Mouse (Mus musculus) inflammation-experienced regulatory T-cells, adult 6 months (primary cell): Measurements from ENCODE around the gene Cacna2d3. TPM values are rescaled to one million over a fixed set of nuclear protein-coding genes. Genes with fewer than 3 reads are reported as not detected.

ENCODE experiments used
- ATAC-seq: one replicate; pipeline ENCODE4 v1.8.0; 2017
- polyA plus RNA-seq, 3 experiments: library from polyadenylated mRNA; unstranded; fragments of 100-300 nt; shearing (Covaris generic); gene quantifications; one replicate each; pipeline ENCODE4 v1.2.1; 2017

Cacna2d3 gene
- polyA plus RNA-seq, 3 experiments from 2014 or later: 0.27 TPM; not detected in 2

GRCm38 (mm10) chr14:29051951-29052835, 669.5 kb downstream of the Cacna2d3 start:
- no peak for ATAC-seq

- no peak for ATAC-seq
Measured at GRCm38 (mm10) chr14:29042355-29042754, 679.3 kb downstream of the Cacna2d3 start.

GRCm38 (mm10) chr14:29041498-29041897, 680.2 kb downstream of the Cacna2d3 start:
- no peak for ATAC-seq

- no peak for ATAC-seq
Measured at GRCm38 (mm10) chr14:29040606-29041364, 680.9 kb downstream of the Cacna2d3 start.

- no peak for ATAC-seq
Measured at GRCm38 (mm10) chr14:29038246-29038645, 683.4 kb downstream of the Cacna2d3 start.

GRCm38 (mm10) chr14:29031858-29032395, 689.7 kb downstream of the Cacna2d3 start:
- no peak for ATAC-seq

GRCm38 (mm10) chr14:29030519-29030918, 691.1 kb downstream of the Cacna2d3 start:
- no peak for ATAC-seq

- ATAC-seq: no peak
Measured at GRCm38 (mm10) chr14:29029896-29030420, 691.7 kb downstream of the Cacna2d3 start.

GRCm38 (mm10) chr14:29029107-29029469, 692.6 kb downstream of the Cacna2d3 start:
- no peak for ATAC-seq

- no peak for ATAC-seq
Measured at GRCm38 (mm10) chr14:29028391-29029106, 693.1 kb downstream of the Cacna2d3 start.

GRCm38 (mm10) chr14:29027276-29027675, 694.4 kb downstream of the Cacna2d3 start:
- ATAC-seq: no peak

GRCm38 (mm10) chr14:29025335-29025734, 696.3 kb downstream of the Cacna2d3 start:
- ATAC-seq: no peak

- no peak for ATAC-seq
Measured at GRCm38 (mm10) chr14:29023246-29023645, 698.4 kb downstream of the Cacna2d3 start.

GRCm38 (mm10) chr14:29021295-29021694, 700.4 kb downstream of the Cacna2d3 start:
- no peak for ATAC-seq

GRCm38 (mm10) chr14:29018316-29019000, 703.2 kb downstream of the Cacna2d3 start:
- no peak for ATAC-seq

GRCm38 (mm10) chr14:29017883-29018282, 703.8 kb downstream of the Cacna2d3 start, which contains the start of gene Lrtm1:
TSS of gene Lrtm1 (plus strand) at chr14:29018208.
- no peak for ATAC-seq

GRCm38 (mm10) chr14:29015896-29016295, 705.8 kb downstream of the Cacna2d3 start:
- no peak for ATAC-seq

GRCm38 (mm10) chr14:29014680-29015079, 707.0 kb downstream of the Cacna2d3 start:
- ATAC-seq: no peak

GRCm38 (mm10) chr14:29013161-29013560, 708.5 kb downstream of the Cacna2d3 start:
- no peak for ATAC-seq

- ATAC-seq: no peak
Measured at GRCm38 (mm10) chr14:29009644-29010043, 712.0 kb downstream of the Cacna2d3 start.

GRCm38 (mm10) chr14:29005228-29005840, 716.3 kb downstream of the Cacna2d3 start:
- ATAC-seq: no peak
